Mouse (Mus musculus): ENCODE measurements around the gene Foxn3.

Foxn3 gene

GRCm38 (mm10) chr12:99297792-99298191 is 265.6 kb downstream of the Foxn3 start:
- no peak for DNase-seq (ENCODE audit: low read depth, low spot score)

GRCm38 (mm10) chr12:99293532-99293931 is 269.9 kb downstream of the Foxn3 start:
- no peak for DNase-seq (ENCODE audit: low read depth, low spot score)

- DNase-seq (ENCODE audit: low read depth, low spot score), result no peak
These were observed 271.2 kb downstream of the Foxn3 start for GRCm38 (mm10) chr12:99292152-99292551.

GRCm38 (mm10) chr12:99287081-99287480 is 276.3 kb downstream of the Foxn3 start:
- DNase-seq (ENCODE audit: low read depth, low spot score), result no peak

GRCm38 (mm10) chr12:99286662-99287061 is 276.7 kb downstream of the Foxn3 start:
- DNase-seq (ENCODE audit: low read depth, low spot score), result peak; percentile 16

GRCm38 (mm10) chr12:99285656-99286055 is 277.7 kb downstream of the Foxn3 start:
- DNase-seq (ENCODE audit: low read depth, low spot score), result no peak

GRCm38 (mm10) chr12:99285199-99285598 is 278.2 kb downstream of the Foxn3 start:
- DNase-seq (ENCODE audit: low read depth, low spot score), result no peak

- no peak for DNase-seq (ENCODE audit: low read depth, low spot score)
These were observed 278.8 kb downstream of the Foxn3 start for GRCm38 (mm10) chr12:99284419-99285069.

GRCm38 (mm10) chr12:99280826-99281225 is 282.6 kb downstream of the Foxn3 start:
- no peak for DNase-seq (ENCODE audit: low read depth, low spot score)

- no peak for DNase-seq (ENCODE audit: low read depth, low spot score)
These were observed 283.1 kb downstream of the Foxn3 start for GRCm38 (mm10) chr12:99280291-99280690.

GRCm38 (mm10) chr12:99279426-99279825 is 284.0 kb downstream of the Foxn3 start:
- DNase-seq (ENCODE audit: low read depth, low spot score), result no peak

- DNase-seq (ENCODE audit: low read depth, low spot score), result no peak
These were observed 288.8 kb downstream of the Foxn3 start for GRCm38 (mm10) chr12:99274589-99274988.

- no peak for DNase-seq (ENCODE audit: low read depth, low spot score)
These were observed 294.0 kb downstream of the Foxn3 start for GRCm38 (mm10) chr12:99269396-99269795.

GRCm38 (mm10) chr12:99268954-99269353 is 294.4 kb downstream of the Foxn3 start:
- DNase-seq (ENCODE audit: low read depth, low spot score), result no peak

GRCm38 (mm10) chr12:99267732-99268131 is 295.6 kb downstream of the Foxn3 start:
- no peak for DNase-seq (ENCODE audit: low read depth, low spot score)

GRCm38 (mm10) chr12:99266434-99266833 is 296.9 kb downstream of the Foxn3 start:
- no peak for DNase-seq (ENCODE audit: low read depth, low spot score)

GRCm38 (mm10) chr12:99265777-99266176 is 297.6 kb downstream of the Foxn3 start:
- DNase-seq (ENCODE audit: low read depth, low spot score), result no peak

- DNase-seq (ENCODE audit: low read depth, low spot score), result no peak
These were observed 299.0 kb downstream of the Foxn3 start for GRCm38 (mm10) chr12:99264386-99264785.

- no peak for DNase-seq (ENCODE audit: low read depth, low spot score)
These were observed 299.6 kb downstream of the Foxn3 start for GRCm38 (mm10) chr12:99263592-99264335.

- DNase-seq (ENCODE audit: low read depth, low spot score), result no peak
These were observed 300.5 kb downstream of the Foxn3 start for GRCm38 (mm10) chr12:99262840-99263239.

- no peak for DNase-seq (ENCODE audit: low read depth, low spot score)
These were observed 301.2 kb downstream of the Foxn3 start for GRCm38 (mm10) chr12:99262066-99262599.

- no peak for DNase-seq (ENCODE audit: low read depth, low spot score)
These were observed 303.2 kb downstream of the Foxn3 start for GRCm38 (mm10) chr12:99260171-99260570.

GRCm38 (mm10) chr12:99257570-99257969 is 305.8 kb downstream of the Foxn3 start:
- DNase-seq (ENCODE audit: low read depth, low spot score), result no peak

Measured in retina, postnatal 7 days (tissue).